Mouse (Mus musculus) intestine, embryonic 16.5 days (tissue): ENCODE data around the gene Gm49450. TPM values are rescaled to one million over a fixed set of nuclear protein-coding genes. Genes with fewer than 3 reads are reported as not detected.
"Not testable (repeated sequence)": the region's sequence is repeated elsewhere in the genome, so short reads cannot be mapped to it uniquely, and the experiment has no call there.

Experiments
- ATAC-seq: fragments of 200-750 bp; cut with Nextera tagmentation; 2 replicates; pipeline ENCODE4 v1.8.0; 2017; ENCODE audit warnings: moderate TSS enrichment, moderate library complexity
- H3K27ac ChIP-seq: fragments of 300-500 bp; sonication (generic); 2 replicates; pipeline ENCODE4 v1.5.1; 2014; ENCODE audit warnings: mild to moderate bottlenecking, low read length
- H3K27me3 ChIP-seq: fragments of 300-500 bp; sonication (generic); replicated peaks from 2 replicates; pipeline ENCODE4 v1.6.1; 2014; ENCODE audit warnings: low read length, control low read depth, mixed read lengths; ENCODE audit not compliant: control insufficient read depth, insufficient read depth
- H3K36me3 ChIP-seq: fragments of 300-500 bp; sonication (generic); 2 replicates; pipeline ENCODE4 v1.6.1; 2014; ENCODE audit warnings: low read length, control low read depth; ENCODE audit not compliant: control insufficient read depth, insufficient read depth
- H3K4me1 ChIP-seq: fragments of 300-500 bp; sonication (generic); 2 replicates; pipeline ENCODE4 v1.6.1; 2014; ENCODE audit warnings: low read length, control low read depth, mixed read lengths; ENCODE audit not compliant: control insufficient read depth, insufficient read depth
- H3K4me2 ChIP-seq: fragments of 300-500 bp; sonication (generic); 2 replicates; pipeline ENCODE4 v1.6.1; 2014; ENCODE audit warnings: low read depth, low read length, control low read depth
- H3K4me3 ChIP-seq: fragments of 300-500 bp; sonication (generic); 2 replicates; pipeline ENCODE4 v1.5.1; 2014; ENCODE audit warnings: mild to moderate bottlenecking, low read length
- H3K9ac ChIP-seq: fragments of 300-500 bp; sonication (generic); 2 replicates; pipeline ENCODE4 v1.6.1; 2014; ENCODE audit warnings: low read depth, low read length
- H3K9me3 ChIP-seq: fragments of 300-500 bp; sonication (generic); 2 replicates; pipeline ENCODE4 v1.6.1; 2016; ENCODE audit warnings: low read length, control low read depth; ENCODE audit not compliant: control insufficient read depth
- WGBS: fragments of 180-500 bp; shearing (Covaris S2); extraction: QIAGEN DNeasy Blood & Tissue Kit; methylation state at CpG from one replicate; pipeline ENCODE4 v1.1.7; 2014; 5-methylcytosine and 5-hydroxymethylcytosine counted together
- polyA plus RNA-seq: library from polyadenylated mRNA; unstranded; fragments of >200 nt; fragmentation: Nextera tagmentation; extraction: Ambion mirVana; gene quantifications from 2 replicates; pipeline ENCODE4 v1.2.1, GENCODE M21; 2015

Gene Gm49450
- polyA plus RNA-seq, 1 experiment from 2014 or later, result not detected

DNA sequence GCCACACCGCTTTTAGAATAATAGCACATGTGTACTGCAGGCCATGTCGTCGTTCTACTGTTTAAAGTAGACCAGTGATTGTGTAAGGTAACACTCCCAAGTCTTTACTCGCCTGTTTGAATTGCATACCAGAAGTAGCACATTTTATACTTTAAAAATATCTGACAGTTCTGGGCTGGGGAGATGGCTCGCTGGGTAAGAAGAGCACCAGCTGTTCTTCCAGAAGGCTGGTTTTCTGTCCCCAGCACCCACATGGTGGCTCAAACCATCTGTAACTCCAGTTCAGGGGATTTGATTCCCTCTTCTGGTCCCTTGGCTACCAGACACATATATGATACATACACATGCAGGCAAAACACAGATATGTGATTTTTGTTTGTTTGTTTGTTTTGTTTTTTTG lies 4.1 kb upstream of the Gm49450 start:
- H3K27ac ChIP-seq, result no peak overlapping the region
- no peaks in the 10 kb centered on the region for H3K4me1 ChIP-seq
- WGBS, result 71% methylated on average over 5 of the region's 5 CpGs
- H3K4me3 ChIP-seq, result no peak overlapping the region
- H3K9ac ChIP-seq, result no peak overlapping the region
- no peak for ATAC-seq
- no peaks in the 10 kb centered on the region for H3K9me3 ChIP-seq
- no peaks in the 10 kb centered on the region for H3K36me3 ChIP-seq
- H3K27me3 ChIP-seq, result no peaks in the 10 kb centered on the region
- no peak overlapping the region for H3K4me2 ChIP-seq

DNA sequence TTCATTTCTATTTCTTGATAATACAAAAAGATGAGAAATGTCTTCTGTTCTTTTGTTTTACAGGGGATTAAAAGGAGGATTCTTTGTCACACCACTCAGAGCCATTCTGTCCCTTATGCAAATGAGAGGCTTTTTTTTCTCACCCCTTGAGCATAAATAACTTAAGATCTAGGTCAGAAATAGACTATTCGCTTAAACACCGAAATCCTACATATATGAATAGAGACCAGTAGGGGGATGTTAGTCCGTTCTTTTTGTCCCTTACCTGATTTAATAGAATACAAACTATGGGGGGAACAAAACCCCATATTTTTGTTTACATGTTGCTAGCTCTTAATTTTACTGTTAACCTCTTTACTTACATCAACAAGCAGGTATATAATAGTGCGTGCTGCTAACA lies 2.6 kb upstream of the Gm49450 start:
- H3K4me2 ChIP-seq, result no peak overlapping the region
- H3K27ac ChIP-seq, result no peak overlapping the region
- H3K27me3 ChIP-seq, result no peaks in the 10 kb centered on the region
- no peaks in the 10 kb centered on the region for H3K4me1 ChIP-seq
- H3K36me3 ChIP-seq, result no peaks in the 10 kb centered on the region
- no peak overlapping the region for H3K9ac ChIP-seq
- H3K4me3 ChIP-seq, result no peak overlapping the region
- no peak for ATAC-seq
- no peaks in the 10 kb centered on the region for H3K9me3 ChIP-seq
- 89% methylated on average over 4 of the region's 4 CpGs for WGBS

DNA sequence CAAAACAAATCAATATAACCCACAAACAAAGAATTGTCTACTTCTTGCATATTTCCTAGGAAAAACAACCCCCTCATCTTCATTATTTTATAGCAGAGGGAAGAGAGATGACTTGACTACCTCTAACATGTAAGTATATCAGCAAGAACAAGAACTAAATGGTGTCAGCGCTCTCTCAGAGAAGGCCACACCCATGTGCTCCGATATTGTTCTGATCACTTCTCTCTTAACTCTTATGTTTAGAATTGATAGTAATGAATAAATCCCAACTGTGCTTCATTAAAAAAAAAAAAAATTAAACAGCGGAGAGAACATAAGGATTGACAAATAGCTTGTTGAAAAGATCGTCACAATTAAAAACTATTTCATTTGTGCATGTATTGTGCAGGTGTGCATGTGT lies 2.0 kb upstream of the Gm49450 start:
- Histone ChIP-seq H3K9me3 (no peaks in the 10 kb centered on the region), H3K4me2 (no peak overlapping the region), H3K9ac (no peak overlapping the region), H3K27me3 (no peaks in the 10 kb centered on the region), H3K4me3 (no peak overlapping the region), H3K36me3 (no peaks in the 10 kb centered on the region), H3K27ac (no peak overlapping the region), H3K4me1 (no peaks in the 10 kb centered on the region)
- 79% methylated on average over 4 of the region's 4 CpGs for WGBS
- ATAC-seq, result no peak

DNA sequence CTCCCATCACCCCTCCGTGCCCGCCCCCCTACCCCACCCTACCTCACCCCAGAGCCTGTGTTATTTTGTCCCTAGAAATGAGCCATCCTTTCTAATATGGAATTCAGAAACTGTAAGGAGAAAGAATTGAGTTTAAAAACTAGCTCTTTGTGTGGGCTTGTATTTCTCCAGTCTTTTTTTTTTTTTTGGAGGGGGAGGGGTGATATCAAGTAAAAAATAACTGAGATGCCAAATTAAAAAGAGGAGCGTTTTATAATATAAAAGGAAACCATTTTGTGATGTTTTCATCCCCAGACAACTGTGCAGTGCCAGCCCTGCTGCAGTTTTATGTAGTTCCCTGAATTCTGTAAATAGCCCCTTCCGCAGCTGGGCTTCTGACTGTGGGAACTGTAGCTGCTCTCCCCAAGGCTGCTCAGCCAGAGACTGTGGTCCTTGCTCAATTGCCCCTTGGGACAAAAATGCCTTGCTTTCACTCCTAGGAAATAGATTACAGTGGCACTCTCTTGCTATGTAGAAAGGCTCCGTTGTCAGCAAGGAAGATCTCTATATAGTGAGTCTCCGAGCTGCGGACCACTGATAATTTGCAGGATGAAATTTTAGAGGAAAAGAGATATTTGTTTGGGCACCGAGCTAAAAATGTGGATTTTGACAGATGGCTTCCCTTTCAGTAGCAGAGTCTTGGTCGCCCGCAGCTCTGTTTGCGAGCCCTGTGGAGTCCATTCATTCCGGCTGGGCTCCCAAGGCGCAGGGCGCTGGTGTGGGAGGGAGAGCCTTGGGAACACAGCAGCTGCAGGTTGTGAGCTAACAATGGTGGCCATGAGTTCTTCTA lies 1.3 kb upstream of the Gm49450 start:
- Histone ChIP-seq H3K4me1 (no peaks in the 10 kb centered on the region), H3K9ac (peak overlapping the region; percentile 9; the same call in 1 of the 2 replicates), H3K4me3 (no peak overlapping the region), H3K27ac (peak overlapping the region; percentile 62), H3K9me3 (no peaks in the 10 kb centered on the region), H3K36me3 (no peaks in the 10 kb centered on the region), H3K4me2 (peak overlapping the region; percentile 11; the same call in 1 of the 2 replicates), H3K27me3 (no peaks in the 10 kb centered on the region)
- WGBS, result 33% methylated on average over 14 of the region's 14 CpGs
- no peak for ATAC-seq

DNA sequence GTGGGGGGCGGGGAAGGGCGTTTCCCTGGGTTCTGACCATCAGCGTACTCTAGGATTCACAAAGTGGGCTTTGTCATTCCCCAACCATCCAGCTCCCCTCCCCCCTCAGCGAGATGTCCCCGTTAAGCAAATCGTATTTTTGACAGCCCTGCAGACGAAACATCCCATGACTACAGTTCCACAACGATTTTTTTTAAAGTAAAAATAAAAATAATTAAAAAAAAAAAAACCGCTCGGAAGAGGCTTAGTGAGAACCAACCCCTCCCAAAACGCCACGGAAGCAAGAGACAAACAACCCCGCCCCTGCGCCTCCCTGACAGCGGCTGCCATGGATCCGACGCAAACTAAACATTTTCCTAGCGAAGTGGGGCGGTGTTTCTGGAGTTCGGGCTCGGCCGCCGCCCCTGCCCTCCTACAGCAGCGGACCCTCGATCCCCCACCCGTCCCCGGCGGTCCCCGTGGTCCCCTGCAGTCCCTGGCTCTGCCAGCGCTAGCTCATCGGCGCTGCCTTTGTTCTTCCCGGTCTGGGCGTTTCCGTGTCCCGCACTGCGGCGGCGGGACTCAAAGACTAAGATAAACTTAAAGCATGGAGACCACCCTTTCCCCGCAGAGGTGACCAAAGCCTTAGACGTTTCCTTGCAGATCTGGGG lies 475 bp downstream of the Gm49450 start:
- Histone ChIP-seq H3K27me3 (no peaks in the 10 kb centered on the region), H3K4me2 (peak overlapping the region; percentile 69), H3K27ac (peak overlapping the region; percentile 91), H3K4me3 (peak overlapping the region; percentile 81), H3K36me3 (no peaks in the 10 kb centered on the region), H3K9me3 (no peaks in the 10 kb centered on the region), H3K4me1 (no peaks in the 10 kb centered on the region), H3K9ac (peak overlapping the region; percentile 86)
- ATAC-seq, result peak; percentile 81
- WGBS, result under 1% methylated on average over 41 of the region's 41 CpGs

DNA sequence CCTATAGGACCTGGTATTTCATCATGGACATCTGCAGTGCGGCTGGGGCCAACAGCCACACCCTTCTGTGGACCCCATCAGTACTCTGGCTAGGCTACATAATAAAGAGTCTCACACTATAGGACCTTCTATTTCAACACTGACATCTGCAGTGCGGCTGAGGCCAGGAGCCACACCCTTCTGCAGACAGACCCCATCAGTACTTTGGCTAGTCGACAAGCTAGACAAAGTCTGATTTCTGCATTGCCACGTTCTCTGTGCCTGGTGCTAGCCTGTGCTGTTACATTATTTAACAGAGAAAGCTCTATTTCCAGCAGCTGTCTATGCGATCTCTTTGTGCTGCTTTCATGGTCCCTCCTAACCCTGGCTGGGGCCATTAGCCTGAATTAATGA lies 1.3 kb downstream of the Gm49450 start:
- H3K27ac ChIP-seq, result 0 out of 2 replicates have a peak overlapping the region, but pooled peaks have one; percentile 49
- WGBS, result 22% methylated on average over 5 of the region's 5 CpGs
- peak overlapping the region; percentile 44 for H3K4me3 ChIP-seq
- H3K9me3 ChIP-seq, result no peaks in the 10 kb centered on the region
- H3K4me2 ChIP-seq, result peak overlapping the region; percentile 69
- H3K36me3 ChIP-seq, result no peaks in the 10 kb centered on the region
- no peaks in the 10 kb centered on the region for H3K4me1 ChIP-seq
- no peaks in the 10 kb centered on the region for H3K27me3 ChIP-seq
- peak overlapping the region; percentile 55 for H3K9ac ChIP-seq
- ATAC-seq, result no peak

DNA sequence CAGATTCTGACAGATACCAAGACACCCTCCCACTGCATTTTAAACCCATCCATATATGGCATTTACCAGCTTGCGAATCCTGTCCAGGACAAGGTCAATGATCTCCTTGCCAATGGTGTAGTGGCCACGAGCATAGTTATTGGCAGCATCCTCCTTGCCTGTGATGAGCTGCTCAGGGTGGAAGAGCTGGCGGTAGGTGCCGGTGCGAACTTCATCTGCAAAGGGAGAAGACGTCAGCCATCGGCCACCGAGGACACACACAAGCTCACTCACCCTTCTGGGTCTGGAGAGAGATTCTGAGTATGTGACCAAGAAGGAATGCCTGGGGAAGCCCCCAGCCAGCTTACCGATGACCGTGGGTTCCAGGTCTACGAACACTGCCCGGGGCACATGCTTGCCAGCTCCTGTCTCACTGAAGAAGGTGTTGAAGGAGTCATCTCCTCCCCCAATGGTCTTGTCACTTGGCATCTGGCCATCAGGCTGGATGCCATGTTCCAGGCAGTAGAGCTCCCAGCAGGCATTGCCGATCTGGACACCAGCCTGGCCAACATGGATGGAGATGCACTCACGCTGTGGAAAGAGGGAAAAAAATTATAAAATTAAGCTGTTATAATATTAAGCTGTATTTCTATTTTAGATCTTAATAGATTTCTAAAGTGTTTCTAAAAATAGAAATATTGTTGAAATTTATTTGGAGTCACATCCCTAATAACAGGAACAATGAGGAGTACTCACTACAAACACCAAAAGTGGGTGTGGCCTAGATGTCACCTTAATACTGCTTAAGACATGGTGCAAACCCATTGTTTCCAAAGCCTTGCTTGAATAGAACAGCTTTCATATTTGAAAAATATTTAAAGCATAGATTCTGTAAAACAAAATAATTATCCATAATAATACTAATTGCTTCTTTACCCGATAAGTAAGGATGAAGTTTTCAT lies 2.0 kb downstream of the Gm49450 start:
- 75% methylated on average over 11 of the region's 15 CpGs for WGBS
- H3K4me1 ChIP-seq, H3K9me3 ChIP-seq, H3K27ac ChIP-seq, ATAC-seq, H3K36me3 ChIP-seq, H3K27me3 ChIP-seq: not testable (repeated sequence)
- H3K9ac ChIP-seq, result peak overlapping the region; percentile 55; the same call in 1 of the 2 replicates
- H3K4me3 ChIP-seq, result peak overlapping the region; percentile 44
- H3K4me2 ChIP-seq, result peak overlapping the region; percentile 69

DNA sequence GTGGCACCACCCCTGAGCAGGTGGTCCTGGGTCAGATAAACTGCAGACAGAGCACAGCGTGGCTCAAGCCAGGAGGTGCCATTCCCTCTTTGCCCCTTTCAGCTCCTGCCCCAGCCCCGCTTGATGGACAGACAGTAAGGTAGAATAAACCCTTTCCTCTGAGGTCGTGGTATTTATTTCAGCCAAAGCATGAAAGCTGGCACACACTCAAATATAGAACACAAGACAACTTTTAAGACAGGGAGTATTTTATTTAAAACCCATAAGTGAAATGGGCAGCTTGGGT lies 3.8 kb downstream of the Gm49450 start:
- Histone ChIP-seq H3K4me2 (no peak overlapping the region), H3K27ac (no peak overlapping the region), H3K27me3 (no peaks in the 10 kb centered on the region), H3K9me3 (no peaks in the 10 kb centered on the region), H3K36me3 (no peaks in the 10 kb centered on the region), H3K4me3 (no peak overlapping the region), H3K4me1 (no peaks in the 10 kb centered on the region), H3K9ac (no peak overlapping the region)
- no peak for ATAC-seq
- 57% methylated on average over 3 of the region's 3 CpGs for WGBS
